Mouse (Mus musculus): Measurements from ENCODE around the gene Trim2. TPM values are rescaled to one million over a fixed set of nuclear protein-coding genes. Genes with fewer than 3 reads are reported as not detected.

The Trim2 gene
- polyA plus RNA-seq, 1 experiment = 2.4 TPM

DNA sequence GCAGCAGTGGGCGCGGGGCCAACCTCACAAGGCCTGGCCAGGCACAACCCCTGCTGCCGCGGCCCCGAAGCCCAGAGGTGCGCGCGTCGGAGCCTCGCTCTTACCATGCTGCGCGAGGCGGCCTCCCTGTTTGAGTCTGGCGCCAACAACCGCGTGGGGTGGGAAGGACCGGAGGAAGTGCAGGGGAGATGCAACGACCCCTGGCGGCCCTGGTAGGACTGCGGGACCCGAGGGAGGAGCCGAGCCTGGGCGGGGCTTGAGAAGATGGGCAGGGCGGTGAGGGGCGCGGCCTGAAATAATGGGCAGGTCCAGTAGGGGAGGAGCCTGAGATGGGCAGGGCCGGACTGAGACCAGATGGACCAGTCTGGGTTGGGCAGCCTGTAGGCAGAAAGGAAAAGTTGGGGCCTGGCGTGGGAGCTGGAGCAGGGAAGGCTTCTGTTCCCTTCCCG is 151.1 kb downstream of the Trim2 start, which contains the start of gene Mnd1:
Mnd1 (minus strand) TSS at position 229 of the 449 bp plus-strand sequence.
- H3K4me3 ChIP-seq (ENCODE audit: insufficient read depth, poor library complexity, severe bottlenecking) = peak within 1 kb of the TSS; percentile 37
- H3K79me2 ChIP-seq (ENCODE audit: control insufficient read depth, insufficient read depth) = no peaks in the 10 kb centered on the region
- H3K79me3 ChIP-seq (ENCODE audit: low read depth) = no peaks in the 10 kb centered on the region
- no peaks in the 10 kb centered on the region for H3K27me3 ChIP-seq (ENCODE audit: control insufficient read depth, insufficient read depth, insufficient read length)
- peak; percentile 59 for TF ChIP-seq CTCF (IDR thresholded peaks at IDR 0.05; ENCODE audit: control insufficient read depth, insufficient read depth, insufficient read length)
- no peak for TF ChIP-seq MYOG (IDR thresholded peaks at IDR 0.05; ENCODE audit: control insufficient read depth, extremely low read depth, insufficient read length)
- TF ChIP-seq FOSL1 (IDR thresholded peaks at IDR 0.05; ENCODE audit: insufficient read depth, low read length, poor library complexity, severe bottlenecking) = no peak
- TF ChIP-seq MAX (IDR thresholded peaks at IDR 0.05) = peak; percentile 94
- TF ChIP-seq MYOD1 (IDR thresholded peaks at IDR 0.05; ENCODE audit: control insufficient read depth, insufficient read length, low read depth) = no peak
- no peak for TF ChIP-seq CEBPB (IDR thresholded peaks at IDR 0.05; ENCODE audit: low read depth)
- peak within 1 kb of the TSS; percentile 81 for H3ac ChIP-seq (ENCODE audit: control insufficient read depth, insufficient read length, low read depth)
- no peaks in the 10 kb centered on the region for H3K36me3 ChIP-seq (ENCODE audit: control insufficient read depth, insufficient read depth)

DNA sequence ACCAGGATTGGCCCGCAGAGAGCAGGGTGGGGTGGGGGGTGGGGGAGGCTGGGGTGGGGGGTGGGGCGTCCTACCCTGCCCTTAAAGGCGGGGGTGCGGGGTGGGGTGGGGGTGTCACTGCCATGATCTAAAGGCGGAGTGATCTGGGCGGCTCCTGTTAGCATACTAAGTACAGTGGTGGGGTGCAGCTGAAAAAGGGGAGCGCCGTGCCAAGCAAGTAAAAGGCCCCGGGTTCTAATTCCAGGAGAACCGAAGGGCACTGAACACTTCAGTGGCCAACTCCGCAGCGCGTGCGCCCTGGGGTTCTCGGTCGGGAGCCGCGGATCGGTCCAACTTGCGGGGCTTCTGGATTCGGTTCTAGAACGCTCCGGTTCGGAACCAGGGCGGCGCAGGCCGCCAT is 151.5 kb downstream of the Trim2 start:
- Histone ChIP-seq H3ac (ENCODE audit: control insufficient read depth, insufficient read length, low read depth) (peak overlapping the region; percentile 81), H3K27me3 (ENCODE audit: control insufficient read depth, insufficient read depth, insufficient read length) (no peaks in the 10 kb centered on the region), H3K36me3 (ENCODE audit: control insufficient read depth, insufficient read depth) (no peaks in the 10 kb centered on the region), H3K79me3 (ENCODE audit: low read depth) (no peaks in the 10 kb centered on the region), H3K79me2 (ENCODE audit: control insufficient read depth, insufficient read depth) (no peaks in the 10 kb centered on the region), H3K4me3 (ENCODE audit: insufficient read depth, poor library complexity, severe bottlenecking) (peak overlapping the region; percentile 37)
- TF ChIP-seq USF1 (IDR thresholded peaks at IDR 0.05; ENCODE audit: low read depth) (no peak), MYOD1 (IDR thresholded peaks at IDR 0.05; ENCODE audit: control insufficient read depth, insufficient read length, low read depth) (no peak)

DNA sequence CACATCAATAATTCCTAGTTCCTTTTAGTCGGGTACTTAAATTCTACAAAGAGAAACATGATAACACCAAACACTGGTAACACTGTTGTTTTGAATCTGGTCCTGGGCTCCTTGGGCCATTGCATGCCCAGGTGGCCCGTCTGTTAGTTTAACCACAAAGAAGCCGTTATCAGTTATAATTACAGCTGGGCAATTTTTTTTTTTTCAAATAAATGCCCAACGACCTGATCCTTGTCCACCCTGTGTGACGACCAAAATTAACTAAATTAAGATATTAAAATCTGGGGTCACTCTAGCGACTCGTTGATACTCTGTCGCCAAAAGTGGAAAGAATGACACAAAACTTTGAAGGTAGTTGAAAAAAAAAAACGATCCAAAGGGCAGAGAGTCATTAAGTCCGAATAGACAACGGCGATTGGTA is 151.9 kb downstream of the Trim2 start:
- Histone ChIP-seq H3K79me3 (ENCODE audit: low read depth) (no peaks in the 10 kb centered on the region), H3K36me3 (ENCODE audit: control insufficient read depth, insufficient read depth) (no peaks in the 10 kb centered on the region), H3K79me2 (ENCODE audit: control insufficient read depth, insufficient read depth) (no peaks in the 10 kb centered on the region), H3K4me3 (ENCODE audit: insufficient read depth, poor library complexity, severe bottlenecking) (no peak overlapping the region), H3ac (ENCODE audit: control insufficient read depth, insufficient read length, low read depth) (no peak overlapping the region), H3K27me3 (ENCODE audit: control insufficient read depth, insufficient read depth, insufficient read length) (no peaks in the 10 kb centered on the region)
- no peak for TF ChIP-seq MYOD1 (IDR thresholded peaks at IDR 0.05; ENCODE audit: control insufficient read depth, insufficient read length, low read depth)
- TF ChIP-seq USF1 (IDR thresholded peaks at IDR 0.05; ENCODE audit: low read depth) = no peak
- no peak for TF ChIP-seq MYOG (IDR thresholded peaks at IDR 0.05; ENCODE audit: control insufficient read depth, extremely low read depth, insufficient read length)
- no peak for TF ChIP-seq CTCF (IDR thresholded peaks at IDR 0.05; ENCODE audit: control insufficient read depth, insufficient read depth, insufficient read length)

DNA sequence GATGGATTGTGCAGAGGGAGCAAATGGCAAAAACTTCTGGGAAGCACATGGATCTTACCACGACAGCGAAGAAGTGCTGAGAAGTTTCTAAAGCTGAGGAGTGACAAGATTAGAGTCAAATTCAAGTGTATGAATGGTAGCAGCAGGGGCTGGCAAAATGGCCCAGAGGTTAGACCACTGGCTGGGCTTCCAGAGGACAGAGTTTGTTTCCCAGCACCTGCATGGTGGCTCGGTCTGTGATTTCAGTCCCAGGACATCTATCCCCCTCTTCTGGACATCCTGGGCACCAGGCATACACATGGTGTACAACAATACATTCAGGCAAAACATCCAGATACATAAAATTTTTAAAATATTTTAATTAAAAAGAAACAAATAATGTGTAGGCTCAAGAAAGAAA is 156.8 kb downstream of the Trim2 start:
- Histone ChIP-seq H3K27me3 (ENCODE audit: control insufficient read depth, insufficient read depth, insufficient read length) (no peaks in the 10 kb centered on the region), H3K4me3 (ENCODE audit: insufficient read depth, poor library complexity, severe bottlenecking) (no peak overlapping the region), H3K79me2 (ENCODE audit: control insufficient read depth, insufficient read depth) (no peaks in the 10 kb centered on the region), H3K36me3 (ENCODE audit: control insufficient read depth, insufficient read depth) (no peaks in the 10 kb centered on the region), H3K79me3 (ENCODE audit: low read depth) (no peaks in the 10 kb centered on the region), H3ac (ENCODE audit: control insufficient read depth, insufficient read length, low read depth) (no peak overlapping the region)
- TF ChIP-seq CEBPB (IDR thresholded peaks at IDR 0.05; ENCODE audit: low read depth) (no peak), USF1 (IDR thresholded peaks at IDR 0.05; ENCODE audit: low read depth) (no peak), FOSL1 (IDR thresholded peaks at IDR 0.05; ENCODE audit: insufficient read depth, low read length, poor library complexity, severe bottlenecking) (no peak), MAX (IDR thresholded peaks at IDR 0.05) (no peak), MYOD1 (IDR thresholded peaks at IDR 0.05; ENCODE audit: control insufficient read depth, insufficient read length, low read depth) (no peak), CTCF (IDR thresholded peaks at IDR 0.05; ENCODE audit: control insufficient read depth, insufficient read depth, insufficient read length) (no peak), MYOG (IDR thresholded peaks at IDR 0.05; ENCODE audit: control insufficient read depth, extremely low read depth, insufficient read length) (no peak)

DNA sequence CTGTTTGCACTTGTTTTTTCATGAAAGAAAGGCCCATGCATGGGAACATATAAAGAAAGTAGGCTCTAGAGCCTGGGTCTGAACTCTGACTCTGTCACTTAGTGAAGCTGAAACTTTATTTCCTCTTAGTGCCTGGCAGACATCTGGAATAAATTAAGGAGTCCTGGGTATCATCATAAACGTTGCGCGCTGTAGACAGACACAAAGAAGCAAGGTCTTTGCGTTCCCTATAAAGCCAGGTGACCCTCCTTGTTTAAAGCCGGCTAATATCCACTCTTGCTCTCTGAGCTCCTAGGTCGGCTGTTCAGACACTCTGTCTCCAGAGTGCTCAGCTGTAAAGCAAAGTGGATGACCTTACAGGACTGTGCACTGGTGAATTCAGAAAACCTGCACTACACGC is 165.7 kb downstream of the Trim2 start:
- Histone ChIP-seq H3K4me3 (ENCODE audit: insufficient read depth, poor library complexity, severe bottlenecking) (no peak overlapping the region), H3ac (ENCODE audit: control insufficient read depth, insufficient read length, low read depth) (no peak overlapping the region), H3K79me3 (ENCODE audit: low read depth) (no peaks in the 10 kb centered on the region), H3K27me3 (ENCODE audit: control insufficient read depth, insufficient read depth, insufficient read length) (no peaks in the 10 kb centered on the region), H3K36me3 (ENCODE audit: control insufficient read depth, insufficient read depth) (no peaks in the 10 kb centered on the region), H3K79me2 (ENCODE audit: control insufficient read depth, insufficient read depth) (no peaks in the 10 kb centered on the region)
- no peak for TF ChIP-seq FOSL1 (IDR thresholded peaks at IDR 0.05; ENCODE audit: insufficient read depth, low read length, poor library complexity, severe bottlenecking)
- no peak for TF ChIP-seq MYOG (IDR thresholded peaks at IDR 0.05; ENCODE audit: control insufficient read depth, extremely low read depth, insufficient read length)
- TF ChIP-seq CEBPB (IDR thresholded peaks at IDR 0.05; ENCODE audit: low read depth) = no peak
- no peak for TF ChIP-seq USF1 (IDR thresholded peaks at IDR 0.05; ENCODE audit: low read depth)
- TF ChIP-seq CTCF (IDR thresholded peaks at IDR 0.05; ENCODE audit: control insufficient read depth, insufficient read depth, insufficient read length) = no peak
- no peak for TF ChIP-seq MAX (IDR thresholded peaks at IDR 0.05)
- no peak for TF ChIP-seq MYOD1 (IDR thresholded peaks at IDR 0.05; ENCODE audit: control insufficient read depth, insufficient read length, low read depth)

DNA sequence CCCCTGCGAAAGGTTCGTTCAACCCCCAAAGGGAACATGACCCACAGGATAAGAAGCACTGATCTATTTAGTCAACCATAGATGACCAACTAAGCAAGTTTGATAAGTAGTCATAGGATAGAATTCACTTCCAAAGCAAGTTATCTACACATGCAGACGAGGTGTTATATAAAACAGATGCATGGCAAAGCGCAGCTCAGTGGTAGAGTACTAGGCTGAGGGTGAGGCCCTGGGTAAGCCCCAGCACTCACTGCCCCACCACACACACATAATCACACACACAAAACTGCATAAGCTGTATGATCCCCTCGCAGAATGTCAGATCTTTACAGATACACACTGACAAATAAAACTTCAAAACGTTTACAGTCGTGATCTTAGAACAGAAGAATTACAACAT is 170.2 kb downstream of the Trim2 start:
- Histone ChIP-seq H3K27me3 (ENCODE audit: control insufficient read depth, insufficient read depth, insufficient read length) (no peaks in the 10 kb centered on the region), H3K36me3 (ENCODE audit: control insufficient read depth, insufficient read depth) (no peaks in the 10 kb centered on the region), H3K4me3 (ENCODE audit: insufficient read depth, poor library complexity, severe bottlenecking) (no peak overlapping the region), H3ac (ENCODE audit: control insufficient read depth, insufficient read length, low read depth) (no peak overlapping the region), H3K79me2 (ENCODE audit: control insufficient read depth, insufficient read depth) (no peaks in the 10 kb centered on the region), H3K79me3 (ENCODE audit: low read depth) (no peaks in the 10 kb centered on the region)
- TF ChIP-seq MYOG (IDR thresholded peaks at IDR 0.05; ENCODE audit: control insufficient read depth, extremely low read depth, insufficient read length) (no peak), CTCF (IDR thresholded peaks at IDR 0.05; ENCODE audit: control insufficient read depth, insufficient read depth, insufficient read length) (no peak), MYOD1 (IDR thresholded peaks at IDR 0.05; ENCODE audit: control insufficient read depth, insufficient read length, low read depth) (no peak), USF1 (IDR thresholded peaks at IDR 0.05; ENCODE audit: low read depth) (no peak), CEBPB (IDR thresholded peaks at IDR 0.05; ENCODE audit: low read depth) (no peak), MAX (IDR thresholded peaks at IDR 0.05) (no peak), FOSL1 (IDR thresholded peaks at IDR 0.05; ENCODE audit: insufficient read depth, low read length, poor library complexity, severe bottlenecking) (no peak)

Measured in C2C12 (cell line).